Mouse (Mus musculus) E14TG2a.4 (cell line): ENCODE measurements around the gene Smarca4.
"Not testable (repeated sequence)": the region's sequence is repeated elsewhere in the genome, so short reads cannot be mapped to it uniquely, and the experiment has no call there.

ENCODE experiments used
- H3K27me3 ChIP-seq: 2 replicates; pipeline ENCODE4 v1.6.1; 2014; ENCODE audit warnings: low read length, control low read depth; ENCODE audit not compliant: insufficient read depth
- H3K36me3 ChIP-seq: 2 replicates; pipeline ENCODE4 v1.6.1; 2014; ENCODE audit warnings: low read length, control low read depth; ENCODE audit not compliant: insufficient read depth
- H3K4me1 ChIP-seq: replicated peaks from 2 replicates; pipeline ENCODE4 v1.6.1; 2014; ENCODE audit warnings: low read depth, low read length, control low read depth
- H3K4me3 ChIP-seq: replicated peaks from 2 replicates; pipeline ENCODE4 v1.5.1; 2014; ENCODE audit warnings: mild to moderate bottlenecking, low read length
- H3K9me3 ChIP-seq: 2 replicates; pipeline ENCODE4 v1.6.1; 2014; ENCODE audit warnings: low read length, control low read depth
- CTCF ChIP-seq: conservative IDR thresholded peaks from 2 replicates; pipeline ENCODE4 v1.5.1; 2014; ENCODE audit warnings: low read length
- NANOG ChIP-seq: IDR thresholded peaks from 2 replicates; pipeline ENCODE4 v1.6.1; 2014; ENCODE audit warnings: borderline replicate concordance, low read length, mixed read lengths
- POU5F1 ChIP-seq: IDR thresholded peaks from 2 replicates; pipeline ENCODE4 v1.6.1; 2014; ENCODE audit warnings: low read length, borderline replicate concordance

Gene Smarca4

GRCm38 (mm10) chr9:21587678-21588349, 28.2 kb upstream of the Smarca4 start:
- TF ChIP-seq POU5F1, result no peak
- no peak for TF ChIP-seq NANOG
- no peak for TF ChIP-seq CTCF
- H3K27me3 ChIP-seq, result no peaks in the 10 kb centered on the region
- peak overlapping the region; percentile 51 for H3K4me3 ChIP-seq
- peaks cover 92% of the 10 kb centered on the region for H3K36me3 ChIP-seq
- no peaks in the 10 kb centered on the region for H3K9me3 ChIP-seq
- peaks cover 61% of the 10 kb centered on the region for H3K4me1 ChIP-seq

GRCm38 (mm10) chr9:21588350-21588749, 27.6 kb upstream of the Smarca4 start:
- no peaks in the 10 kb centered on the region for H3K9me3 ChIP-seq
- H3K4me3 ChIP-seq, result peak overlapping the region; percentile 51; the same call in 1 of the 2 replicates
- TF ChIP-seq NANOG (no peak), CTCF (no peak), POU5F1 (no peak)
- H3K27me3 ChIP-seq, result no peaks in the 10 kb centered on the region
- peaks cover 87% of the 10 kb centered on the region for H3K36me3 ChIP-seq
- H3K4me1 ChIP-seq, result peaks cover 57% of the 10 kb centered on the region

- H3K36me3 ChIP-seq, result peaks cover 85% of the 10 kb centered on the region
Measured at GRCm38 (mm10) chr9:21589538-21589937, 26.4 kb upstream of the Smarca4 start.

GRCm38 (mm10) chr9:21591127-21591830, 24.7 kb upstream of the Smarca4 start:
- Histone ChIP-seq H3K36me3 (peaks cover 85% of the 10 kb centered on the region), H3K9me3 (no peaks in the 10 kb centered on the region), H3K4me3 (peak overlapping the region; percentile 97), H3K4me1 (peaks cover 71% of the 10 kb centered on the region), H3K27me3 (no peaks in the 10 kb centered on the region)
- TF ChIP-seq CTCF, result no peak
- no peak for TF ChIP-seq NANOG
- no peak for TF ChIP-seq POU5F1

More at GRCm38 (mm10) chr9:21589538-21589937, 26.4 kb upstream of the Smarca4 start:
- H3K4me3 ChIP-seq, result no peak overlapping the region
- H3K9me3 ChIP-seq, result no peaks in the 10 kb centered on the region
- peaks cover 65% of the 10 kb centered on the region for H3K4me1 ChIP-seq
- TF ChIP-seq POU5F1 (no peak), NANOG (no peak), CTCF (no peak)
- H3K27me3 ChIP-seq, result no peaks in the 10 kb centered on the region

- TF ChIP-seq CTCF (no peak), NANOG (no peak), POU5F1 (no peak)
- H3K4me3 ChIP-seq, result peak overlapping the region; percentile 97
- peaks cover 82% of the 10 kb centered on the region for H3K36me3 ChIP-seq
- no peaks in the 10 kb centered on the region for H3K9me3 ChIP-seq
- H3K27me3 ChIP-seq, result no peaks in the 10 kb centered on the region
- peaks cover 66% of the 10 kb centered on the region for H3K4me1 ChIP-seq
Measured at GRCm38 (mm10) chr9:21591831-21592702, 23.9 kb upstream of the Smarca4 start.

GRCm38 (mm10) chr9:21592703-21593121, 23.3 kb upstream of the Smarca4 start, which contains the start of the genes Timm29 and Yipf2:
TSS of gene Timm29 (plus strand) at chr9:21592722.
TSS of gene Yipf2 (minus strand) at chr9:21592828.
- Histone ChIP-seq H3K4me3 (peak within 1 kb of the TSS; percentile 97), H3K9me3 (no peaks in the 10 kb centered on the region), H3K4me1 (peaks cover 60% of the 10 kb centered on the region), H3K36me3 (peaks cover 75% of the 10 kb centered on the region), H3K27me3 (no peaks in the 10 kb centered on the region)
- TF ChIP-seq POU5F1 (0 out of 2 replicates have a peak, but pooled peaks have one; percentile 38), NANOG (no peak)

GRCm38 (mm10) chr9:21593122-21593721, 22.7 kb upstream of the Smarca4 start:
- peak overlapping the region; percentile 97 for H3K4me3 ChIP-seq
- H3K9me3 ChIP-seq, result no peaks in the 10 kb centered on the region
- H3K36me3 ChIP-seq, result peaks cover 70% of the 10 kb centered on the region
- TF ChIP-seq NANOG (no peak), POU5F1 (no peak), CTCF (no peak)
- H3K4me1 ChIP-seq, result peaks cover 55% of the 10 kb centered on the region
- no peaks in the 10 kb centered on the region for H3K27me3 ChIP-seq

- H3K4me1 ChIP-seq, result peaks cover 47% of the 10 kb centered on the region
- peak overlapping the region; percentile 97 for H3K4me3 ChIP-seq
- H3K36me3 ChIP-seq, result peaks cover 59% of the 10 kb centered on the region
- H3K27me3 ChIP-seq, H3K9me3 ChIP-seq: not testable (repeated sequence)
Measured at GRCm38 (mm10) chr9:21594350-21594749, 21.6 kb upstream of the Smarca4 start.
